In the genomic region with DNA sequence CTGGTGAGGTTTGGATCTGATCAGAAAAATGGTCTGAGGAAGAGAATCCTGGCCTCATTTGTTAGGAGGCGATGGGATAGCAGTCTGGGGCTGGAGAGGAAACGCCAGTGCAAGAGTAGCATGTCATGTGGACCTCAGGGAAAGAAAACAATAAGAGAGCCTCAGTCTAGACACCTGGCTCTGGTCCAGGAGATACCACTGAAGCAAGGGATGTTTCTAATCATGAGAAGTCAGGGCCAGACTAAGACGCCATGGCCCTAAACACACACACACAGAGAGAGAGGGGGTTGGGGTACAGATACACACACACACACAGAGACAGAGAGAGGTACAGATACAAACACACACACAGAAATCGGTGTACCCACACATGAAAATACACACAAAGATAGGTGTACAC, we compare ENCODE assay signal across 13 mouse cellular contexts.
DNase-seq lines count a peak whose midpoint lies in the region; ATAC-seq and TF ChIP-seq lines count a peak whose summit lies in the region.
"Had no signal": no experiment of that assay in that cellular context is flagged by ENCODE, and none has a peak within 500 bp of the region (broad histone marks: within the 10 kb centered on the region; RNA-seq: fewer than 3 reads in every experiment).

No protein-coding gene starts in this region.

- no peaks in the 10 kb centered on the region for H3K79me2 ChIP-seq in heart, adult 2 months (replicated peaks; ENCODE audit: control insufficient read depth, insufficient read depth, low read length)

- no peak for TF ChIP-seq POLR2A in heart, adult 2 months (IDR thresholded peaks at IDR 0.05; ENCODE audit: insufficient read depth, low read depth, low read length)
- no peak for TF ChIP-seq POLR2A in thymus, adult 2 months (IDR thresholded peaks at IDR 0.05; ENCODE audit: control insufficient read depth, extremely low read depth, insufficient read depth, low read length, poor library complexity)

- no peaks in the 10 kb centered on the region for H3K27me3 ChIP-seq in heart, embryonic 16.5 days (ENCODE audit: control insufficient read depth, insufficient read depth, low read length)
- H3K27me3 ChIP-seq in heart, adult 2 months (ENCODE audit: control insufficient read depth, insufficient read depth, low read length), result no peaks in the 10 kb centered on the region
- no peaks in the 10 kb centered on the region for H3K27me3 ChIP-seq in thymus, adult 2 months (ENCODE audit: control insufficient read depth, insufficient read depth, low read length)
- H3K27me3 ChIP-seq: embryonic facial prominence, embryonic 15.5 days had no signal

- 0 out of 2 replicates have a peak overlapping the region, but pooled peaks have one; percentile 19 for H3K27ac ChIP-seq in heart, embryonic 16.5 days (ENCODE audit: low read length)
- no peak overlapping the region for H3K27ac ChIP-seq in heart, adult 2 months
- H3K27ac ChIP-seq in thymus, adult 2 months (ENCODE audit: control insufficient read depth, insufficient read depth, low read length), result no peak overlapping the region
- H3K27ac ChIP-seq: embryonic facial prominence, embryonic 15.5 days had no signal

- no peak overlapping the region for H3K4me2 ChIP-seq in heart, embryonic 16.5 days (ENCODE audit: low read depth, low read length)
- H3K4me2 ChIP-seq: embryonic facial prominence, embryonic 15.5 days had no signal

- no peak overlapping the region for H3K4me3 ChIP-seq in heart, embryonic 16.5 days (ENCODE audit: low read length)
- H3K4me3 ChIP-seq in heart, adult 2 months, result no peak overlapping the region
- no peak overlapping the region for H3K4me3 ChIP-seq in thymus, adult 2 months (ENCODE audit: control insufficient read depth, insufficient read depth, low read length)
- H3K4me3 ChIP-seq: embryonic facial prominence, embryonic 15.5 days had no signal

- intact Hi-C loops in heart, adult 2 months (cut with DNase I), result no loop called here

- TF ChIP-seq EP300 in heart, adult 2 months (IDR thresholded peaks at IDR 0.05; ENCODE audit: insufficient read depth, low read depth, low read length), result no peak

- H3K9me3 ChIP-seq in heart, embryonic 16.5 days (replicated peaks; ENCODE audit: control insufficient read depth, low read length), result no peaks in the 10 kb centered on the region
- H3K9me3 ChIP-seq: embryonic facial prominence, embryonic 15.5 days had no signal

- no peak overlapping the region for H3K9ac ChIP-seq in heart, embryonic 16.5 days (ENCODE audit: low read length)
- H3K9ac ChIP-seq in heart, adult 2 months (ENCODE audit: low read depth, low read length), result no peak overlapping the region
- H3K9ac ChIP-seq: embryonic facial prominence, embryonic 15.5 days had no signal

- peak; percentile 52; the same call in 1 of the 2 replicates for ATAC-seq in heart, embryonic 16.5 days (replicated peaks; ENCODE audit: extremely low read depth, insufficient read depth, low FRiP score)
- ATAC-seq: forebrain, embryonic 16.5 days had no signal

- H3K36me3 ChIP-seq in heart, embryonic 16.5 days (ENCODE audit: control insufficient read depth, insufficient read depth), result no peaks in the 10 kb centered on the region
- no peaks in the 10 kb centered on the region for H3K36me3 ChIP-seq in heart, adult 2 months (ENCODE audit: control insufficient read depth, insufficient read depth, low read length)
- no peaks in the 10 kb centered on the region for H3K36me3 ChIP-seq in thymus, adult 2 months (ENCODE audit: control insufficient read depth, insufficient read depth, low read length)

- WGBS in heart, embryonic 16.5 days, result 37% methylated on average over 4 of the region's 4 CpGs
- 36% methylated on average over 4 of the region's 4 CpGs for WGBS in heart, adult 2 months
- 85% methylated on average over 4 of the region's 4 CpGs for WGBS in thymus, adult 2 months

- no peak for TF ChIP-seq CTCF in heart, adult 2 months (IDR thresholded peaks at IDR 0.05)
- TF ChIP-seq CTCF in thymus, adult 2 months (IDR thresholded peaks at IDR 0.05; ENCODE audit: borderline replicate concordance, control insufficient read depth, extremely low read depth, insufficient read depth, low read length, poor library complexity), result no peak

- no peak for DNase-seq in heart, adult 2 months
- peak; percentile 41 to 49 for DNase-seq in kidney, postnatal 4 days
- no peak for DNase-seq in kidney, adult 18-20 months
- peak; percentile 48 for DNase-seq in testis, postnatal 10 days (ENCODE audit: low spot score)
- DNase-seq in testis, postnatal 14 days (ENCODE audit: low spot score), result no peak
- DNase-seq in thymus, adult 2 months, result no peak
- DNase-seq in thymus, postnatal 36 days, result no peak
- DNase-seq: cerebellum, adult 18-20 months; retina, postnatal 1 day; thymus, postnatal 4 days had no signal

- peaks cover 4% of the 10 kb centered on the region; the same call in 1 of the 2 replicates for H3K4me1 ChIP-seq in heart, embryonic 16.5 days (ENCODE audit: control insufficient read depth, insufficient read depth, low read length)
- no peaks in the 10 kb centered on the region for H3K4me1 ChIP-seq in heart, adult 2 months (ENCODE audit: control insufficient read depth, insufficient read depth, low read length)
- no peaks in the 10 kb centered on the region for H3K4me1 ChIP-seq in thymus, adult 2 months (replicated peaks; ENCODE audit: control insufficient read depth, insufficient read depth, low read length)

Comparison
In these comparisons a context has a peak if more than half of its experiments do, and no peak if none do; other contexts are left out.
1. DNase-seq: peak in kidney, postnatal 4 days (2 of 2) and testis, postnatal 10 days (single experiment); none in heart, adult 2 months (0 of 2), kidney, adult 18-20 months (single experiment), testis, postnatal 14 days (single experiment), thymus, adult 2 months (single experiment) and thymus, postnatal 36 days (0 of 2).